In genomic region chr8:92365241-92365943, GRCm38 (mm10) we compare ENCODE assay signal across 8 mouse cellular contexts. TPM values are rescaled to one million over a fixed set of nuclear protein-coding genes. Genes with fewer than 3 reads are reported as not detected.
DNase-seq lines count a peak whose midpoint lies in the region; ATAC-seq lines count a peak whose summit lies in the region.
"Had no signal": no experiment of that assay in that cellular context is flagged by ENCODE, and none has a peak within 500 bp of the region (broad histone marks: within the 10 kb centered on the region; RNA-seq: fewer than 3 reads in every experiment).

No protein-coding gene starts in this region.

- H3K4me3 ChIP-seq in megakaryocyte, embryonic 14.5 days (replicated peaks) = peak overlapping the region; percentile 59
- no peak overlapping the region; the same call in 1 of the 2 replicates for H3K4me3 ChIP-seq in forebrain, embryonic 13.5 days
- H3K4me3 ChIP-seq in limb, embryonic 12.5 days (replicated peaks) = peak overlapping the region; percentile 33
- H3K4me3 ChIP-seq: left cerebral cortex, adult 2 months had no signal

- no peaks in the 10 kb centered on the region for H3K36me3 ChIP-seq in megakaryocyte, embryonic 14.5 days (replicated peaks; ENCODE audit: low read length)
- H3K36me3 ChIP-seq in forebrain, embryonic 13.5 days (ENCODE audit: poor library complexity, severe bottlenecking) = no peaks in the 10 kb centered on the region
- no peaks in the 10 kb centered on the region for H3K36me3 ChIP-seq in limb, embryonic 12.5 days
- H3K36me3 ChIP-seq in splenic B cell, adult 2 months (ENCODE audit: control insufficient read depth, insufficient read depth, low read length, poor library complexity, severe bottlenecking) = no peaks in the 10 kb centered on the region

- under 1% methylated on average over 36 of the region's 36 CpGs for WGBS in forebrain, embryonic 13.5 days
- 3% methylated on average over 36 of the region's 36 CpGs for WGBS in limb, embryonic 12.5 days

- no peak overlapping the region for H3K27ac ChIP-seq in forebrain, embryonic 13.5 days
- H3K27ac ChIP-seq in limb, embryonic 12.5 days = no peak overlapping the region
- H3K27ac ChIP-seq: left cerebral cortex, adult 2 months had no signal

- no peak for ATAC-seq in megakaryocyte, adult 5-6 weeks (ENCODE audit: poor library complexity, severe bottlenecking)
- 0 out of 2 replicates have a peak, but pooled peaks have one; percentile 14 for ATAC-seq in forebrain, embryonic 13.5 days
- no peak for ATAC-seq in limb, embryonic 12.5 days (ENCODE audit: insufficient number of reproducible peaks, insufficient read depth, low FRiP score, low TSS enrichment, low read depth)
- ATAC-seq in monocyte, adult 5-6 weeks (replicated peaks; ENCODE audit: insufficient number of reproducible peaks, low FRiP score, low TSS enrichment, poor library complexity, severe bottlenecking) = no peak

- no peaks in the 10 kb centered on the region for H3K9me3 ChIP-seq in megakaryocyte, embryonic 14.5 days
- H3K9me3 ChIP-seq in forebrain, embryonic 13.5 days (replicated peaks) = no peaks in the 10 kb centered on the region
- no peaks in the 10 kb centered on the region for H3K9me3 ChIP-seq in limb, embryonic 12.5 days

- H3K27me3 ChIP-seq in megakaryocyte, embryonic 14.5 days (replicated peaks) = peaks cover 91% of the 10 kb centered on the region
- peaks cover 96% of the 10 kb centered on the region for H3K27me3 ChIP-seq in forebrain, embryonic 13.5 days
- H3K27me3 ChIP-seq in limb, embryonic 12.5 days = peaks cover 92% of the 10 kb centered on the region
- H3K27me3 ChIP-seq in splenic B cell, adult 2 months (ENCODE audit: control insufficient read depth, insufficient read depth, low read length, poor library complexity, severe bottlenecking) = peaks cover 8% of the 10 kb centered on the region; the same call in 1 of the 2 replicates

- H3K9ac ChIP-seq in forebrain, embryonic 13.5 days = no peak overlapping the region
- peak overlapping the region; percentile 31 for H3K9ac ChIP-seq in limb, embryonic 12.5 days (replicated peaks)

- H3K4me2 ChIP-seq in forebrain, embryonic 13.5 days = peak overlapping the region; percentile 10; the same call in 1 of the 2 replicates
- H3K4me2 ChIP-seq in limb, embryonic 12.5 days = peak overlapping the region; percentile 51

- peaks cover 51% of the 10 kb centered on the region for H3K4me1 ChIP-seq in megakaryocyte, embryonic 14.5 days
- peaks cover 26% of the 10 kb centered on the region for H3K4me1 ChIP-seq in forebrain, embryonic 13.5 days
- H3K4me1 ChIP-seq in limb, embryonic 12.5 days (replicated peaks) = peaks cover 29% of the 10 kb centered on the region

- peak; percentile 5 for DNase-seq in splenic B cell, adult 2 months (ENCODE audit: low read depth, low spot score)
- DNase-seq in cerebellum, adult 11 months = no peak

RNA-seq across cellular contexts. Expression of gene Irx5, which starts 8.0 kb away (rescaled TPM):
- not detected in 2 replicates for polyA plus RNA-seq in megakaryocyte, embryonic 14.5 days (2012; ENCODE audit: insufficient read depth, low replicate concordance)
- 0.07 and 0.09 TPM in 2 replicates for total RNA-seq in megakaryocyte, adult 5-6 weeks (2015)
- not detected in 2 replicates for total RNA-seq in megakaryocyte, adult 5-6 weeks (2017)
- polyA plus RNA-seq in forebrain, embryonic 13.5 days (2015; fragmentation: Nextera tagmentation; extraction: Ambion mirVana) = 1.3 and 2.4 TPM in 2 replicates
- polyA plus RNA-seq in limb, embryonic 12.5 days (2016; fragmentation: Nextera tagmentation; extraction: Ambion mirVana) = 12.3 and 15.5 TPM in 2 replicates
- total RNA-seq in monocyte, adult 5-6 weeks (2017) = not detected in 3 replicates
